Mouse (Mus musculus) heart, embryonic 13.5 days (tissue): ENCODE data around the gene Iqgap1. TPM values are rescaled to one million over a fixed set of nuclear protein-coding genes. Genes with fewer than 3 reads are reported as not detected.
A peak's percentile ranks its signal among the peaks of the same experiment; 100 is the strongest.

ENCODE experiments used
- ATAC-seq: fragments of 200-750 bp; cut with Nextera tagmentation; 2 replicates; pipeline ENCODE4 v1.8.0; 2017; ENCODE audit warnings: moderate TSS enrichment; ENCODE audit not compliant: insufficient number of reproducible peaks, low FRiP score, low TSS enrichment; ENCODE audit errors: extremely low read depth
- H3K27ac ChIP-seq: fragments of 300-500 bp; sonication (generic); replicated peaks from 2 replicates; pipeline ENCODE4 v1.5.1; 2015; ENCODE audit warnings: moderate library complexity, mild to moderate bottlenecking, inconsistent platforms
- H3K27me3 ChIP-seq: fragments of 300-500 bp; sonication (generic); replicated peaks from 2 replicates; pipeline ENCODE4 v1.6.1; 2015; ENCODE audit warnings: mild to moderate bottlenecking, inconsistent platforms
- H3K36me3 ChIP-seq: fragments of 300-500 bp; sonication (generic); 2 replicates; pipeline ENCODE4 v1.6.1; 2015; ENCODE audit warnings: mild to moderate bottlenecking, inconsistent platforms
- H3K4me1 ChIP-seq: fragments of 300-500 bp; sonication (generic); 2 replicates; pipeline ENCODE4 v1.6.1; 2015; ENCODE audit warnings: inconsistent platforms
- H3K4me2 ChIP-seq: fragments of 300-500 bp; sonication (generic); 2 replicates; pipeline ENCODE4 v1.6.1; 2015; ENCODE audit warnings: inconsistent platforms, mild to moderate bottlenecking, moderate library complexity
- H3K4me3 ChIP-seq: fragments of 300-500 bp; sonication (generic); 2 replicates; pipeline ENCODE4 v1.5.1; 2015; ENCODE audit warnings: moderate library complexity, mild to moderate bottlenecking, inconsistent platforms
- H3K9ac ChIP-seq: fragments of 300-500 bp; sonication (generic); 2 replicates; pipeline ENCODE4 v1.6.1; 2015; ENCODE audit warnings: inconsistent platforms, mild to moderate bottlenecking, moderate library complexity
- H3K9me3 ChIP-seq: fragments of 300-500 bp; sonication (generic); 2 replicates; pipeline ENCODE4 v1.6.1; 2016; ENCODE audit warnings: inconsistent platforms
- WGBS: fragments of 180-500 bp; shearing (Covaris S2); methylation state at CpG from one replicate; pipeline ENCODE4 v1.1.7; 2015; ENCODE audit warnings: mixed read lengths; 5-methylcytosine and 5-hydroxymethylcytosine counted together
- polyA plus RNA-seq: library from polyadenylated mRNA; unstranded; fragments of >200 nt; fragmentation: Nextera tagmentation; extraction: Ambion mirVana; gene quantifications from 2 replicates; pipeline ENCODE4 v1.2.1, GENCODE M21; 2015

The Iqgap1 gene
- polyA plus RNA-seq, 1 experiment from 2014 or later: 28.9 TPM

- Histone ChIP-seq H3K27me3 (no peaks in the 10 kb centered on the region), H3K4me3 (no peak overlapping the region), H3K36me3 (no peaks in the 10 kb centered on the region), H3K9ac (peak overlapping the region; percentile 61), H3K4me1 (peaks cover 79% of the 10 kb centered on the region), H3K9me3 (no peaks in the 10 kb centered on the region), H3K4me2 (peak overlapping the region; percentile 16), H3K27ac (peak overlapping the region; percentile 73)
- no peak for ATAC-seq
- 64% methylated on average over 12 of the region's 12 CpGs for WGBS
These were observed 46.7 kb downstream of the Iqgap1 start for GRCm38 (mm10) chr7:80778958-80779669.

GRCm38 (mm10) chr7:80778376-80778775 is 47.4 kb downstream of the Iqgap1 start:
- Histone ChIP-seq H3K36me3 (no peaks in the 10 kb centered on the region), H3K9me3 (no peaks in the 10 kb centered on the region), H3K4me2 (no peak overlapping the region), H3K9ac (no peak overlapping the region), H3K4me1 (peaks cover 79% of the 10 kb centered on the region), H3K4me3 (no peak overlapping the region), H3K27me3 (no peaks in the 10 kb centered on the region), H3K27ac (no peak overlapping the region)
- WGBS: 84% methylated on average over 6 of the region's 6 CpGs
- no peak for ATAC-seq

- Histone ChIP-seq H3K9me3 (no peaks in the 10 kb centered on the region), H3K27ac (peak overlapping the region; percentile 62), H3K4me1 (peaks cover 73% of the 10 kb centered on the region), H3K4me3 (no peak overlapping the region), H3K27me3 (no peaks in the 10 kb centered on the region), H3K36me3 (peaks cover 5% of the 10 kb centered on the region), H3K9ac (0 out of 2 replicates have a peak overlapping the region, but pooled peaks have one; percentile 17), H3K4me2 (no peak overlapping the region)
- no peak for ATAC-seq
- 26% methylated on average over 8 of the region's 8 CpGs for WGBS
These were observed 48.6 kb downstream of the Iqgap1 start for GRCm38 (mm10) chr7:80777151-80777550.

GRCm38 (mm10) chr7:80776090-80776489 is 49.7 kb downstream of the Iqgap1 start:
- Histone ChIP-seq H3K4me2 (no peak overlapping the region), H3K9ac (no peak overlapping the region), H3K4me1 (peaks cover 62% of the 10 kb centered on the region), H3K27me3 (no peaks in the 10 kb centered on the region), H3K36me3 (peaks cover 11% of the 10 kb centered on the region), H3K4me3 (no peak overlapping the region), H3K9me3 (no peaks in the 10 kb centered on the region), H3K27ac (no peak overlapping the region; the same call in 1 of the 2 replicates)
- ATAC-seq: no peak
- 89% methylated on average over 3 of the region's 3 CpGs for WGBS

DNA sequence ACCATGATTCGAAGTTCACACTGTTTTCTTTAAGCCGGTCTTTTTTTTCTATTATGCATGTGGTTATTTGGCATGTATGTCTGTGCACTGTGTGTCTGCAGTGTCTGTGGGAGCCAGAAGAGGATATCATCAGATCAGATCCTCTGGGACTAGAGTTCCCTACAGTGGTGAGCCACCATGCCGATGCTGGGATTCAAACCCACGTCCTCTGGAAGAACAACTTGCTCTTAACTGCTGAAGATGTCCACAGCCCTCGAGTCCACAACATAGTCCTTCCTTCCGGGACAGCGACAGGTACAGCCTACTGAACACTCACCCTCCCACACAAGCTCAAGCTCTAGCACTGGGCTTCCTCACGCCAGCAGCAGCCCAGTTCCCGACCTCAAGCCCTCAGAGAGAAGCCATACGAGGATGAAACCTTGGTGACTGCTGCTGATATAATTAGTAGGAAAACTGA is 50.3 kb downstream of the Iqgap1 start:
- H3K4me2 ChIP-seq: no peak overlapping the region
- H3K36me3 ChIP-seq: peaks cover 14% of the 10 kb centered on the region
- no peaks in the 10 kb centered on the region for H3K9me3 ChIP-seq
- H3K9ac ChIP-seq: no peak overlapping the region
- H3K4me3 ChIP-seq: no peak overlapping the region
- WGBS: 74% methylated on average over 10 of the region's 10 CpGs
- H3K4me1 ChIP-seq: peaks cover 58% of the 10 kb centered on the region
- no peaks in the 10 kb centered on the region for H3K27me3 ChIP-seq
- H3K27ac ChIP-seq: 0 out of 2 replicates have a peak overlapping the region, but pooled peaks have one; percentile 8
- no peak for ATAC-seq

DNA sequence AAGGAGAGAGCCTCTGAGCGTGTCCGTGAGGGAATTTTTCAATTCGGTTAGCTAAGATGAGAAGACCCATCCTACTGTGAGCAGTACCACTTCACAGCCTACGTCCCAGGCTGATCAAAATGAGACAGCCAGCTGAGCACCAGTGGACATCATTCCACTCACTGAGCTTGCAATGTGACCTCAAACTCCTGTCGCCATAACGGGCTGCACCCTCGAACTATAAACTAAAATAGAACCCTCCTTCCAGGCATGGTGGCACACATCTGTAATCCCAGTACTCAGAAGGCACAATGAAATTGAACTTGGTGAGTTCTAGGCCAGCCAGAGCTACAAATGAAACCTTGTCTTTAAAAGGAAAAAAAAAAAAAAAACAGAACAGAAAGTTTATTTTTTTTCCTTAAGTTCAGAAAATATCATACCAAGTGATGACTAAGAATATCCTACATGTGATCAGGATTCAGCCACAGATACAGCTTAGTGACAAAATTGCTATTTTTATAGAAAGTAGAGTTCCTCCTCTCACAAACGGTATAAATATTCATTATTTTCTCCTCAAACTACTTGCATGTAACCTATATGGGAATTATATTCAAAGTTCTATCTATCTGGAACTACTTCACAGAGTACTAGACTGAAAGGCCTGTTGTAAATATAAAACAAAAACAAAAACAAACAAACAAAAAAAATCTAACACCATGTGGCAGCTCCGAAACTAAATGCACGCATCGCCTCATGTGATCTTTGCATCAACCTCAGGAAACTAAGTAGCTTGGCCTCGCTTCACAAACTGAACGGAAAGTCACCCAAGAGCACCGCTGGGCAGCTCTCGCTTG is 50.9 kb downstream of the Iqgap1 start:
- 78% methylated on average over 15 of the region's 15 CpGs for WGBS
- H3K9ac ChIP-seq: no peak overlapping the region
- H3K4me3 ChIP-seq: no peak overlapping the region
- H3K9me3 ChIP-seq: no peaks in the 10 kb centered on the region
- H3K27ac ChIP-seq: peak overlapping the region; percentile 68
- H3K27me3 ChIP-seq: no peaks in the 10 kb centered on the region
- peaks cover 14% of the 10 kb centered on the region for H3K36me3 ChIP-seq
- no peak for ATAC-seq
- H3K4me2 ChIP-seq: no peak overlapping the region
- H3K4me1 ChIP-seq: peaks cover 57% of the 10 kb centered on the region

DNA sequence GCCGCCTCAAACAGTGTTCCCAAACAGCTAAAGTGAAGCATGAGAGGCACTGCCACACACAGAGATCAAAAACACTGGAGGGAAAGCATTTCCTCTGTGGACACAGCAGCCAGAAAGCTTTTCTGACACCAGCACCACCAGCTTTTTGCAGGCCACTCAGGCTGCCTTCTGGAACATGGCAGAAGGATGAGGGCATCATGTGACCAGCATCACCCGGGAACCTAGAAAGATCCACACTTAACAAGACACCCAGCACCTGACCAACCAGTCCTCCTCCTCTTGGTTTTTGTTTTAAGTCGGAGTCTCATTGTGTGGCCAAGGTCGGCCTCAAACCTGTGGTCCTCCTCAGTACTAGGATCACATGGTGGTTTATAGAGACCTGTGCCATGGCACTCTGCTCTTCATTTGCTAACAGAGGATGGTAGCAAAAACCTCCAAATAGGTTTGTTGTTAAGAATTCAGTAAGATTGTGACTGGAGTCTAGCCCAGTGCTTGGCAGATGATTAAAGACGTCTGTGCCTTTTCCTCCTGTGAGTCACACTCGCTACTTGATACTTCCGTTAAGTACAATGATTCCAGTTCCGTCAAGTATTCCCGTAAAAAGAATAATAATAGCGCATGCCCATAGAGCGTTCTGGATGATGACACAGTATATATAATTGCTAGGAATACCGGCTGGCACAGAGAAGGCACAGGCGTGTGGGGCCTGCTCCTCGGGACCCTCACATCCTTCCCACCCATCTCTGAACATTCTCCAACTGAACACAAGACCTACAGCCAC is 51.8 kb downstream of the Iqgap1 start:
- Histone ChIP-seq H3K4me2 (no peak overlapping the region), H3K27me3 (no peaks in the 10 kb centered on the region), H3K4me3 (no peak overlapping the region), H3K27ac (peak overlapping the region; percentile 68), H3K9ac (no peak overlapping the region), H3K9me3 (no peaks in the 10 kb centered on the region), H3K4me1 (peaks cover 56% of the 10 kb centered on the region), H3K36me3 (peaks cover 14% of the 10 kb centered on the region)
- 57% methylated on average over 14 of the region's 14 CpGs for WGBS
- ATAC-seq: no peak

- Histone ChIP-seq H3K4me1 (peaks cover 60% of the 10 kb centered on the region), H3K27me3 (no peaks in the 10 kb centered on the region), H3K4me3 (no peak overlapping the region), H3K27ac (no peak overlapping the region), H3K9ac (no peak overlapping the region), H3K9me3 (no peaks in the 10 kb centered on the region), H3K4me2 (no peak overlapping the region), H3K36me3 (peaks cover 37% of the 10 kb centered on the region)
- 82% methylated on average over 2 of the region's 2 CpGs for WGBS
- ATAC-seq: no peak
These were observed 55.3 kb downstream of the Iqgap1 start for GRCm38 (mm10) chr7:80770466-80770865.

DNA sequence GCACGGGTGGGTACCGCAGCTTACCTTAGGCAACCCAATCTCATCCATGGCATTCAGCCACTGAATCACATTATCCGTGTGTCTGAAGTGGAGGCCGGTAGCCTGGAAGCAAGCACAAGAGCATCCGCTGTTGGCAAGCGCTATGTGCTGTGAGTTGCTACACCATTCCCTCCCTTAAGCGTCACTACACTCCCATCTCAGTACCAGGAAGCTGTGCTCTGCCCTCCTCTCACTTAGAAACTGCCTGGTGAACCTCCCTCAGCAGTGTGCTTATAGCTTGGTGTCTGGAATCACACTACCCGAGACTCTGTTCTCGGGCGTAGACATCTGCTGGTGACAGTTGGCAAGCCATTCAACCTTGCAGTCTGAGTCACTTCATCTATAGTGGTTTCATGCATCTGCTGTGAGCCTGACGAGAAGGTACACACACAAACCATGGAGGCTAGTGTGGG is 58.9 kb downstream of the Iqgap1 start:
- peaks cover 67% of the 10 kb centered on the region for H3K4me1 ChIP-seq
- H3K9me3 ChIP-seq: no peaks in the 10 kb centered on the region
- no peak overlapping the region for H3K4me2 ChIP-seq
- no peak overlapping the region for H3K9ac ChIP-seq
- H3K27ac ChIP-seq: no peak overlapping the region
- ATAC-seq: no peak
- H3K27me3 ChIP-seq: no peaks in the 10 kb centered on the region
- peaks cover 47% of the 10 kb centered on the region for H3K36me3 ChIP-seq
- WGBS: 79% methylated on average over 11 of the region's 11 CpGs
- H3K4me3 ChIP-seq: no peak overlapping the region

DNA sequence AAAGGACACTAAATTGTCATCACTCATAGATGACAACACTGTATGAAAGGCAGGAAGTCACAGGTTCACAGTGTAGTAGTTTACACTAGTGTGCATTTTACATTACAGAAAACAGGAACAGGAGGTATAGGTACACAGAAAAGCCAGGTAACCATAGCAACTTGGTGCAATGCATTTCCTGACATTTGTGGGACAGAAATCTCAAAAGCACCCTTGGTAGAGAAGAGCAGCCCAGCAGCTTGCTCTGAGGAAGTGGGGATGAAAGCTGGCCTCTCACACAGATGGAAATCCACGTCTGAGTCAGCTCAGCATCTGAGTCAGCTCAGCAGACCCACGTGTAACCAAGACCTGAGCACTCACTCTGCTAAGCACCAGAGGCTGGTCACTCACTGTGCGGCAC is 59.7 kb downstream of the Iqgap1 start:
- Histone ChIP-seq H3K27ac (no peak overlapping the region), H3K4me1 (peaks cover 75% of the 10 kb centered on the region)
- 60% methylated on average over 3 of the region's 3 CpGs for WGBS

More for the DNA sequence above, 59.7 kb downstream of the Iqgap1 start:
- Histone ChIP-seq H3K9me3 (no peaks in the 10 kb centered on the region), H3K27me3 (no peaks in the 10 kb centered on the region), H3K9ac (no peak overlapping the region), H3K36me3 (peaks cover 41% of the 10 kb centered on the region), H3K4me3 (no peak overlapping the region), H3K4me2 (no peak overlapping the region)
- no peak for ATAC-seq
